Mouse (Mus musculus): Measurements from ENCODE around the gene Efna4. TPM values are rescaled to one million over a fixed set of nuclear protein-coding genes. Genes with fewer than 3 reads are reported as not detected.

Gene Efna4
- polyA plus RNA-seq, 1 experiment: not detected

DNA sequence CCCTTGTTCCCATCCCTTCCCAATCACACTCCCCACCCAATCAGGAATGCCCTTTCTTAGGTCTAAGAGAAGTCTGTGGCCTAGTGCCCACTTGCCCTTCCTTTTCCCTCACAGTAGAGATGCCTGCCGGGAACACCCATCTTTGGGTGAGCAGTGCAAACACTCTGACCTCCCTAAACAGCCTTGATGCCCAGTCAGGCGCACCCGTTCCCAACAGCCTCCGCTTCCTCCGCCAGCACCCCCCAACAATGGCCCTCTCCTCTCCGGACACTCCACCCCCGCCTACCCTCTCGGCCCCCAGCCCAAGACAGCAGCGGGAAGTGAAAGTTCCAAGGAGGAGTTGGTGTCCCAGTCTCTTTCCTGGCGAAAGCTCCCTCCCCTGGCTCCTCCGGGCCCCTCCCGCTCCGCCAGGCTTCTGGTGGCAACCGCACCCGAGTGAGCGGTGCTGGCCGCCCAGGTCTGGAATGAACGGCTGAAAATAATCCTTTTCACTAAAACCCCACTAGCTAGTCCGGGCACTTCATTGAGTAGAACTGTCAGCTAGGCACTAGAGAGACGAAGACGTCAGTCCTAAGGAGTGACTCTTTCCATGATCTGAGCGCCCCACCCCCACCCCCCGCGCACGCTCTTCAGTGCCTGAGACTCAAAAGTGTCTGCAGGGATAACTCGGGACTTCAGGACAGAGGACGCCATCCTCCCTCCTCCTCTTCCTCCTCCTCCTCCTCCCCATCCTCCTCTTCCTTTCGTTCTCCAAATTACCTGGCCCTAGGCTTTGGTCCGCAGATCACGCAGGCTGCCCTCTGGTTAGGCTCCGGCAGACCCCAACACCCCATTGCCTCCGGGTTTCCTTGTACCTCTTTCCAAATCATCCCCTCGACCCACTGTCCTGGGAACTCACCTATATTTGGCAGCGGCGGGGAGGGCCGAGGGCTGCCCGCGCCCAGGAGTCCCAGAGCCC, 11.4 kb upstream of the Efna4 start:
- H3K4me3 ChIP-seq (ENCODE audit: insufficient read depth, low read length): peak overlapping the region; percentile 79
- peaks cover 24% of the 10 kb centered on the region for H3K4me1 ChIP-seq (ENCODE audit: control insufficient read depth, insufficient read depth, low read length)
- peak overlapping the region; percentile 78 for H3K27ac ChIP-seq (ENCODE audit: insufficient read depth, low read depth, low read length)
- no peak for TF ChIP-seq CTCF (IDR thresholded peaks at IDR 0.05; ENCODE audit: low read depth, low read length)
- TF ChIP-seq POLR2A (IDR thresholded peaks at IDR 0.05; ENCODE audit: borderline replicate concordance, low read depth, low read length): no peak

DNA sequence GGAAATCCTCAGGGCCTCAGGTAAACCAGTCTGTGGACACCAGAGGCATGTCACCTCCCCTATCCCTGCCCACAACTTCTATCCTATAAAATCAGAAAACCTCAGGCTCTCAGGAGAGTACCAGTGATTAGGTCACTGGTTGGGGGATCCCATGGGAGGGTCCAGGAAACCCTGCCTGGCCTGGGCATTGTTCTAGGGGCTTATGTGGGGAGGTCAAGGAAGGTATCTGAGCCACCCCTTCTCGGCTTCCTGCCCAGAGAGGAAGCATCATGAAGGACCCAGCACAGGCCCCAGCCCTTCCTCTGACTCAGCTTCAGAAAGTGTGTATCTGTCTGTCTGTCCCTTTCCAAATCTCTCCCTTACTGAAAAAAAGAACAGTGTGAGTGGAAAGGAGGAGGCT, 10.1 kb upstream of the Efna4 start:
- Histone ChIP-seq H3K4me3 (ENCODE audit: insufficient read depth, low read length) (peak overlapping the region; percentile 79), H3K27ac (ENCODE audit: insufficient read depth, low read depth, low read length) (peak overlapping the region; percentile 78), H3K4me1 (ENCODE audit: control insufficient read depth, insufficient read depth, low read length) (peaks cover 24% of the 10 kb centered on the region)
- TF ChIP-seq CTCF (IDR thresholded peaks at IDR 0.05; ENCODE audit: low read depth, low read length) (no peak), POLR2A (IDR thresholded peaks at IDR 0.05; ENCODE audit: borderline replicate concordance, low read depth, low read length) (no peak)

DNA sequence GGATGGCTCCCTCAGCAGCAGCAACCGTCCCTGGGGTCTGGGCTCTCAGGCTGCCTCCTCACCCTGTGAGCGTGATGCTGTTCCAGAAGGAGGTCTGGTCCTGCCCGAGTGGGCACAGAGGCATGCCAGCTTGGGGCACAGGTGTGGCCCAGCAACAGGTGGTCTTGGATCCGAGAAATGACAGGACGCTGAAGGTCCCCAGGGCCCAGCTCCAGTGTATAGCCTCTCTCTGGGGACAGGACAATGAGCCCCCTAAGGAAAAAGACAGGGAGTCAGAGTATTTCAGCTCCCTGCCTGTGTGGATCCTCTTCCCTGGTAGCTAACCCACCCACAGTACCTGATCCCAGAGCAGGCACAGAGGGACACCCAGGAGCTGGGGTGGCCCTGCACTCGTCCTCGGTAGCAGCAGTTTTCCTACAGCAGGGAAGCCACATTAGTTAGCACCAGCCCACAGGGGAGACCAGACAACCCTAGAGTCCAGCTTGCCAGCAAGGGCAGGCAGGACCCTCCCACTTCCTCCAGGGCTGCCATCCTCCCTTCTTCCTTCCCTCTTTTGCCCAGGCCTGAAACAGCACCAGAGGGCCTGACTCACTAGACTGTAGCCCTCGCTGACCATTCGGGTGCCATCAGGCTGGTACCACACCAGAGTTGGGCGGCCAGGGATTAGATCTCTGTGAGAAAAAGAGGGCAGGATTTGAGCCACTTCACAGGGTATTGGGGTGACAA, 9.2 kb upstream of the Efna4 start:
- Histone ChIP-seq H3K4me1 (ENCODE audit: control insufficient read depth, insufficient read depth, low read length) (peaks cover 24% of the 10 kb centered on the region), H3K27ac (ENCODE audit: insufficient read depth, low read depth, low read length) (peak overlapping the region; percentile 78), H3K4me3 (ENCODE audit: insufficient read depth, low read length) (peak overlapping the region; percentile 9; the same call in 1 of the 2 replicates)
- TF ChIP-seq CTCF (IDR thresholded peaks at IDR 0.05; ENCODE audit: low read depth, low read length) (no peak), POLR2A (IDR thresholded peaks at IDR 0.05; ENCODE audit: borderline replicate concordance, low read depth, low read length) (no peak)

DNA sequence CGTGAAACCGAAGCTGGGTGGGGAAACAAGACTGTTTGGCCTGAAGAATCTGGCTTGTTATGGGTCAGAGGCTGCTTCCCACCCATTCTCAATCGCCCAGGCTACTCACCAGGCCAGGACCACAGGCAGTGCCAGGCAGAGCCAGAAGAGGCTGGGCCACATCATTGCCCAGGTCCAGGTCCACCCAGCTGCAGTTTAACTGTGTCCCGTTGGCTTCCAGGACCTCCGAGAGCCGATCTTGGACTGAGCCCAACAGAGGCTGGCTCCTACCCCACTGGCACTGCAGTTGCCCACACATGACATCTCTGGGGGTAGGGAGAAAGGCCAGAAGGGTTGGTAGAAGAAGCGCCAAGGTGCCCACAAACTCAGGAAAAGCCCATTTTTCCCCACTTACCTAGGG, 5.5 kb upstream of the Efna4 start:
- TF ChIP-seq CTCF (IDR thresholded peaks at IDR 0.05; ENCODE audit: low read depth, low read length) (no peak), POLR2A (IDR thresholded peaks at IDR 0.05; ENCODE audit: borderline replicate concordance, low read depth, low read length) (no peak)
- H3K4me3 ChIP-seq (ENCODE audit: insufficient read depth, low read length): no peak overlapping the region
- H3K4me1 ChIP-seq (ENCODE audit: control insufficient read depth, insufficient read depth, low read length): peaks cover 15% of the 10 kb centered on the region
- H3K27ac ChIP-seq (ENCODE audit: insufficient read depth, low read depth, low read length): no peak overlapping the region

DNA sequence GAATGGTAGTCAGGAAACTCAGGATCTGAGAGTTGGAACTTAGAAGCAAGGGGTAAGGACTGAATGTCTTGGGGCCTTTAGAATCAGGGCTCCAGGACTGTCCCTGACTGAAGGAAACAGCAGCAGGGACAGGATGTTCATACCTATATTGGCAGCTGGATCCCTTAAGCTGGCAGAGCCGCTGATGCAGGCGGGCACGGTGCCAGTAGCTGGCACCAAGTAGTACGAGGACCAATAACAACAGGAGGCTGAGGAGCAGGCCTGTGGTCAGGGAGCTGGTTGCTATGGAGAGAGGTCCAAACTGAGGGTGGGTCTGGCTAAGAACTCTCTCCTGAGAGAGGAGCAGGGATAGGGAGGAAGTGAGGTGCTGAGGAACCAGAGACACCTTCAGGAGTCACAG, 4.0 kb upstream of the Efna4 start:
- no peak for TF ChIP-seq POLR2A (IDR thresholded peaks at IDR 0.05; ENCODE audit: borderline replicate concordance, low read depth, low read length)
- TF ChIP-seq CTCF (IDR thresholded peaks at IDR 0.05; ENCODE audit: low read depth, low read length): no peak
- H3K4me3 ChIP-seq (ENCODE audit: insufficient read depth, low read length): no peak overlapping the region
- H3K27ac ChIP-seq (ENCODE audit: insufficient read depth, low read depth, low read length): no peak overlapping the region
- peaks cover 3% of the 10 kb centered on the region for H3K4me1 ChIP-seq (ENCODE audit: control insufficient read depth, insufficient read depth, low read length)

DNA sequence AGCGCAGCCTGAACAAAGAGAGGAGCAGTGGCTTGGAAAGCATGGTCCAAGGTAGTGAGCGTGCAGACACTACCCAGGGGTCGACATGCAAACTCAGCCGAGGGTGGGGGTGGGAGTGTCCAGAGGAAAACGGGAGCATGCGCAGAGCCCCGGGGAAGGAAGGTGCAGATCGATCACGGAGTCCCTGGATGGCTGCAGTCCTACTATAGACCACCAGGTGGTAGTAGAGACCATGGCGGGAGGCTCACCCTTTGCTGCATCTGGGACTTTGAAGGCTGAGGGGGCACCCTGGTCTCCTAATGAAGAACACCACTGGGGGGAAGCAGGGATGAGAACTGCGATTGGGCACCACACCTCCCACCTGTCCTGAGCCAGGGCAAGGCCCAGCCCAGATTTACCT, 2.6 kb upstream of the Efna4 start:
- Histone ChIP-seq H3K4me1 (ENCODE audit: control insufficient read depth, insufficient read depth, low read length) (no peaks in the 10 kb centered on the region), H3K27ac (ENCODE audit: insufficient read depth, low read depth, low read length) (no peak overlapping the region), H3K4me3 (ENCODE audit: insufficient read depth, low read length) (no peak overlapping the region)
- no peak for TF ChIP-seq POLR2A (IDR thresholded peaks at IDR 0.05; ENCODE audit: borderline replicate concordance, low read depth, low read length)
- peak; percentile 65 for TF ChIP-seq CTCF (IDR thresholded peaks at IDR 0.05; ENCODE audit: low read depth, low read length)

DNA sequence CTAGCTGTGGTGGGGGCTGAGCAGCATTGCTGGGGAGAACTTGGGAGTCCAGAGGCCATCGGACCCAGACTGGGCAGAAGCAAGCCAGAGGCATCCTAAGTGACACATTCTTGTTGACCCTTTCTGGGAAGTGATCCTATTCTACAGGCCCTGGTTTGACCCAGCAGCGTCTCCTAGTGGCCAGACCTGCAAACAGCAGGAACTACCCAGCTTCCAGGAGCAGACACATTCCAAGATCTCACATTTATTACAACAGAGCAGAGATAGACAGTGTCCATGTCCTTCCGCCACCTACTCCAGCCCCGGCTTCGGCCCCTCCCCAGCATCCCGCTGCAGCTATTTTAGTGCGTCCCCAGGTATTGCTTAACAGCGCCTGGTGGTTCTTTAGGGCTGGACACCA, 1.6 kb upstream of the Efna4 start:
- Histone ChIP-seq H3K4me1 (ENCODE audit: control insufficient read depth, insufficient read depth, low read length) (no peaks in the 10 kb centered on the region), H3K4me3 (ENCODE audit: insufficient read depth, low read length) (no peak overlapping the region), H3K27ac (ENCODE audit: insufficient read depth, low read depth, low read length) (no peak overlapping the region)
- TF ChIP-seq POLR2A (IDR thresholded peaks at IDR 0.05; ENCODE audit: borderline replicate concordance, low read depth, low read length) (no peak), CTCF (IDR thresholded peaks at IDR 0.05; ENCODE audit: low read depth, low read length) (peak; percentile 99)

DNA sequence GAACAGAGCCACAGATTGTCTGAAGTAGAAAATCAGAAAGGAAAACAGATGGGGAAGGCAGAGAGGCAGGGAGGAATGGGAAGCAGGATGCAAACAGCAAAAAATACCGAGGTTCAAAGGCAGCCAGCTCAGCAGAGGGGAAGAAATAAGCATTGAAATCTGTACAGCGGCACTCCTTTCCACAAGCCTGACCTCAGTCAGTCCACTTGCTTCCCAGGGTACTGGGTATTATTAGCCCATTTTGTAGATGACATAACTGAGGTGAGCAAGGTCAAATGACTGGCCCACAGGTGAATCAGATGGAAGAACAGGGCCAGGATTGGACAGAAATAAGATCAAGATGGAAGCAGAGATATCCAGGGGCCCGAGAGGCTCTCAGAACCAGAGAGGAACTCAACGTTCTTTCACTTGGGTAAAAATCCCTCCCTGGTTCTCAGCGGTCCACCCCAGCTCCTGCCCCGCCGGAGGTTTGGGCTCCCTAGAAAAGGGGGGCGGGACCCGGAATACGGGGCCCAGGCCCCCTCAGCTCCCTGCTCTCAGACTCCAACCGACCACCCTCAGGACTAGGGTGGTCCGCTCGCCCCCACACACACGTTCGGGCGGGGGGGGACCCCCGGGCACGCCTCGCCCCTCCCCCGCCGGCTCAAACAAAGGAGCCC, 637 bp downstream of the Efna4 start:
- TF ChIP-seq CTCF (IDR thresholded peaks at IDR 0.05; ENCODE audit: low read depth, low read length) (no peak), POLR2A (IDR thresholded peaks at IDR 0.05; ENCODE audit: borderline replicate concordance, low read depth, low read length) (no peak)
- Histone ChIP-seq H3K4me1 (ENCODE audit: control insufficient read depth, insufficient read depth, low read length) (no peaks in the 10 kb centered on the region), H3K4me3 (ENCODE audit: insufficient read depth, low read length) (peak overlapping the region; percentile 60), H3K27ac (ENCODE audit: insufficient read depth, low read depth, low read length) (no peak overlapping the region)

DNA sequence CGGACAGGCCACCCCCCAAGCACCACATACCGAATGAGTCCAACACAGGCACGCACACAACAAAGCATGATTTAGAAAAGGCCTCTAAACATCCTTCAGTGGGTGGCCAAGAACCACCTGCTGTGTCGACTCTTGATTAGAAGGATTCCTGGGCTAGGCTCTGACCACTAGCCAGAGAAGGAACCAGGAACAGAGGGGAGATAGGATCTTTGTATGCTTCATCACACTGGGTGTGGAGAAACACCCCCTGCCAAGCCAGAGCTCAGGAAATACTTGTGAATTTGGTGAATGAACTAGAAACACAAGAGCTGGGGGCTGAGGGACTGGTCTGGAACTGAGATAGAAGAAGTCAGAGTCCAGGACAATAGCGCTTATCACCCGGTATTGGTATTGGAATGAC, 1.3 kb downstream of the Efna4 start:
- no peak overlapping the region for H3K4me3 ChIP-seq (ENCODE audit: insufficient read depth, low read length)
- H3K4me1 ChIP-seq (ENCODE audit: control insufficient read depth, insufficient read depth, low read length): no peaks in the 10 kb centered on the region
- no peak for TF ChIP-seq POLR2A (IDR thresholded peaks at IDR 0.05; ENCODE audit: borderline replicate concordance, low read depth, low read length)
- no peak for TF ChIP-seq CTCF (IDR thresholded peaks at IDR 0.05; ENCODE audit: low read depth, low read length)
- no peak overlapping the region for H3K27ac ChIP-seq (ENCODE audit: insufficient read depth, low read depth, low read length)
